Mouse (Mus musculus): ENCODE data around the gene Ptcd1. TPM values are rescaled to one million over a fixed set of nuclear protein-coding genes. Genes with fewer than 3 reads are reported as not detected.
"Not testable (repeated sequence)": the region's sequence is repeated elsewhere in the genome, so short reads cannot be mapped to it uniquely, and the experiment has no call there.

Gene Ptcd1
- total RNA-seq (2014; fragmentation: Nextera tagmentation) (9.3 and 10.5 TPM in 2 replicates), total RNA-seq (2017) (12.8 and 14.7 TPM in 2 replicates)

DNA sequence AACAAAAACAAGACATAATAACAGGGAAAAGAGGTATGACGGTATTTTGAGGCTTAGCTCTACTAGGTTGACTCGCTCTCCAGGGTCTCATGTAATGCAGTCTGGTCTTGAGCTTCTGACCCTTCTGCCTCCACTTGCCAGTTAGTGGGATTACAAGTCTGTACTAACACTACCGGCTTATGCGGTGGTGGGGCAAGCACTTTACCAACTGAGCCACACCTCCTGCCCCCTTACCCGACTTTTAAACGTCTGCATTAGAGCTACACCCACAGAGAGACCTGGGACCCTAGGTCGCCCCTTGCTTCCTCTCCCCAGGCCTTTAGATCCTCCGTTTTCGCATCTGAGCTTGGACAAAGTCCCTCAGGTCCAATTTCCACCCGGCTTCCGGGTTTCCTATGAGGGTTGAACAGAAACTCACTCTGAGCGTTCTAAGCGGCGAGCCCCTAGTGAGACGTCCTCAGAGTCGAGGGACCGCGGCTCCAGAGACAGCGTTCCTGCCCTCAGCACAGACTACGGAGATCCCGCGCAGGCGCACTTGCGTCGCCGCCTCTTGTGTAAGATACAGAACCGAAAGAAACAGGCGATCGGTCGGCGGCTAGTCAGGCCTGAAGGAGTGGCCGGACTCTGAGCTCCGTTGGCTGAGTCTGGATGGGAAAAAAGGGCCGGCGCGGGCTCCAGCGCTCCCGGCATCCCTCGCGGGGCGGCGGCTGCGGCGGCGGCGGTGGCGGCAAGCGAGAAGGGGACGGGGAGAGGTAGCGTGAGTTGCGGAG lies at the start of gene Ptcd1, which contains the start of gene Cpsf4:
Ptcd1 (minus strand) TSS at position 573 of the 770 bp plus-strand sequence.
Cpsf4 (plus strand) TSS at position 678 of the 770 bp plus-strand sequence.
- ATAC-seq (replicated peaks; ENCODE audit: poor library complexity, severe bottlenecking): peak; percentile 91

GRCm38 (mm10) chr5:145214679-145215078 lies 47.8 kb upstream of the Ptcd1 start:
- ATAC-seq (replicated peaks; ENCODE audit: poor library complexity, severe bottlenecking): peak; percentile 50

DNA sequence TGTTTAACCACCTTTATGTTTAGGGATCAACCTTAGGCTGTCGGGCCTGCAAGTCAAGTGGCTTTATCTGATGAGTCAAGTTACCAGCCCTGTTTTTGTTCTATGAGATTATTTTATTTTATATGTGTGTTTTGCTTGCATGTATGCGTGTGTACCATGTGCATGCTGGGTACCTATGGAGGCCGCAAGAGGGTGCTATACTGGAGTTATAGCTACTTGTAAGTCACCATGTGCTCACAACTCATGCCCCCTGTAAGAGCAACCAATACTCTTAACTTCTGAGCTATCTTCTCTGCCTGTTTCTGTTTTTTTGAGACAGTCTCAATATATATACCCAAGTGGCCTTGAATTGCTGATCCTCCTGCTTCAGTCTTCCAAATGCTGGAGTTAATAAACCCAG lies 46.6 kb upstream of the Ptcd1 start:
- ATAC-seq (replicated peaks; ENCODE audit: poor library complexity, severe bottlenecking): no peak

DNA sequence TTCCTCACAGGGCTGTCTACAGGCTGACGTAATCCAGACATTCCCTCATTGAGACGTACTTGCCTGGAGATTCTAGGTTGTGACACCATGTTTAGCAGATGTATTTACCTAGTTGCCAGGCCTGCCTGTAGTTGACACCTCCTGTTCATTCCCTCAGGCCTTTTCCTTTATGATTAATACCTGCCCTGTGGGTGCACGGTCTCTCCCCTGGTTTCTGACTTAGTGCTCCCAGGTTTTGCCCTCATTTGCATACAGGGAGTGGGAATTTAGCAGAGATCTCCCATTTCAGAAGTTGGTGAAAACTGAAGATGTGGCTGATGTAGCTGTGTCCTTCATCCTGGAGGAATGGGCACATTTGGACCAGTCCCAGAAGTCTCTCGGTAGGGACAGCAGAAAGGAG lies 45.3 kb upstream of the Ptcd1 start:
- no peak for ATAC-seq (replicated peaks; ENCODE audit: poor library complexity, severe bottlenecking)

DNA sequence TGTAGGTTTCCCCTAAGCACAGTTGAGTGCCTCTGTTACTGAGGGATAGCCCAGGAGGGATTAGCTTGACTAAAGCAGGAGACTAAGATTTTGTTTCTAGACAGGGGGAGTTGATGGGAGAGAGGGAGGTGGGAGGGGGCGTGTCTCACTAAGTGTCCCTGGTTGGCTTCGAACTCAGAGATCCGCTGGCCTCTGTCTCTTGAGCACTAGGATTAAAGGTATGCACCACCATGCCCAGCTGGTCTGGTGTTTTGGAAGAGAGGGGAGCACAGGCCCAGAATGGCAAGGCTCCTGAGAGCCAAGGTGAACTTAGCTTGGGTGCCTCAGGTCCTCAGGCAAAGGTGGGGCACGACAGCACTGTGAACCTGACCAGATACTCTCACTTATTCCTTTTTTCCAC lies 44.4 kb upstream of the Ptcd1 start:
- no peak for ATAC-seq (replicated peaks; ENCODE audit: poor library complexity, severe bottlenecking)

DNA sequence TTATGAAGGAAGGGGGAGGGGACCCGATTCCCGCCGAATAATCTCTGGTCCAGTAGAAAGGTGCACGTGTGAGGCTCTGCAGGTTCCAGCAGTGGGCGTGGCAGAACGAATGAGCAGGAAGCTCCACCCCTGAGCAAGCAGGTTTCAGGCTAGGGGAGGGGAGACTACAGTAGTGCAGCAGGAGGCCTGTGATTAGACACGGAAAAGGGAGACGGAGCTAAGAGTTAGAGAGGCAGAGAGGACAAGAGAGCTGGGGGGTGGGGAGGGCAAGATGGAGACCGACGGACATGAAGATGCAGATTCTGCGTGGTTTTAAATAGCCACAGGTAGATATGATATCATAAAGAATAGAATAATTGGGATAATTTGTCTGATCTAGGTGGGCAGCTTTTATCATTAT lies 41.5 kb upstream of the Ptcd1 start:
- not testable (repeated sequence) for ATAC-seq (replicated peaks; ENCODE audit: poor library complexity, severe bottlenecking)

DNA sequence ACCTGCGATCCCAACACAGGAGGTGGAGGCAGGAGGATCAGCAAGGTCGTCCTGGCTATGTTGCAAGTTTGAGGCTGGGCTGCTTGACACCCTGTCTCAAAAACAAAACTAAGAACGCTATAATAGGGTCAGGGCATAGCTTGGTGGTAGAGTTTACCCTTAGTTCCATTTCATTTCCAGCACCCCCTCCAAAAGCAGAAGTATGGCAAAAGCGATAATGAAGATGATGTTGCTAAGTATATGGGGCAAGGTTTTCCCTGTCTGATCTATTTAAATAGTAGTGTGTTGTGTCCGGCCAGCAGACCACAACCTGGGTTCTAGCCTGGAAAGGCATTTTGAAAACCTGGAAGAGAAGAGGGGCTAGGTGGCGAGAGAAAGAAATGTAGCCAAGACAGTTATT lies 41.0 kb upstream of the Ptcd1 start:
- peak; percentile 6 for ATAC-seq (replicated peaks; ENCODE audit: poor library complexity, severe bottlenecking)

GRCm38 (mm10) chr5:145207385-145207784 lies 40.5 kb upstream of the Ptcd1 start:
- no peak for ATAC-seq (replicated peaks; ENCODE audit: poor library complexity, severe bottlenecking)

DNA sequence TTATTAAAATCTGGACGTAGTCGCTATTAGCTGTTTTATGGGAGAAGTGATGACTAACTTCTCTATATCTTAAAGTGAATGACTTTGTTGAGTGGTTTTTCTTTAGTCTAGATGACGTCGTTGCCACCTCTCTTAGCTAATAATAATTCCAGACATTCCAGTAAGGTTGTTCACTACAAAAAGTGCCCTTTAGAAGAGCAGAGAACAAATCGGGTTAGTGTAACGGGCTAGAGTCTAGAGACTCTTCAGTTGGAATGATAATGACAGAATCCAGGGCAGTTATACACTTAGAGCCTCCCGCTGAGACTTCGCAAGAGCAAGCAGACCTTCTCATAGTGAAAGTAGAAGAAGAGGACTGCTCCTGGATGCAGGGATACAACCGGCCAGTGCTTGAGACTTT lies 38.1 kb upstream of the Ptcd1 start:
- ATAC-seq (replicated peaks; ENCODE audit: poor library complexity, severe bottlenecking): no peak

DNA sequence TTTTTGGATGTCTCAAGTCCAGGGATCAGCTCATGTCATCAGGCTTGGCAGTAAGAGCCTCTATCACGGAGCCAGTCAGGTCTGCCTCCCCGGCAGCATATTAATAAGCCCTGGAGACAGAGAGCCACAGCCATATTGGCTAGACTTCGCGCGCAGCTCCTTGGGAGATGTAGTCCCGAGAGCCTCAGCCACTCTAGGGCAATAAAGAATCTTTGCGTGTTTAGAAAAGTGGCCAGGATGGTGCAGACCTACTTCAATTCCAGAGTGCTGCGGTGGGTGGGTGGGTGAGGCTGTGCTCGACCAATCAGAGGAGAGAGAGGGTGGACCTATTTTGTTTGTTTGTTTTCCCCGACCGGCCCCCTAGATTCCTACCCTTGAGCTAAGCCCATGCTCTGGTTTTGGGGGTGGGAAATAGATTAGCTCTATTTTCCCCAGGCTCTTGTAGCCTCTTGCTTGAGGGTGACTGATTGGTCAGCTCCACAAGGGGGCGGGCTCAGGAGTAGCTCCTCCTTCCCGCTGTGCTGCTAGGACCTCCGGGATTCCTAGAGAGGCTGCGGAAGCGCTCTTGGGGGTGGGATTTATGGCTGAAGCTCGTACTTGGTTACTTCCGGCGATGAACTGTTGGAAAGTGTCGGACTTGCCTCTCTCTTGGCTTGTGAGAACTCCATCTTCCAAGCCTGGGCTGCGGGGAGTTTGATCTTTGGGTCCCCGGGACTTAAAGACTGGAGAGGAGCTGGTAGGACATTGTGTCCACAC lies 37.2 kb upstream of the Ptcd1 start, which contains the start of gene Zkscan5:
Zkscan5 (plus strand) TSS at position 627 of the 756 bp plus-strand sequence.
- ATAC-seq (replicated peaks; ENCODE audit: poor library complexity, severe bottlenecking): peak; percentile 76

DNA sequence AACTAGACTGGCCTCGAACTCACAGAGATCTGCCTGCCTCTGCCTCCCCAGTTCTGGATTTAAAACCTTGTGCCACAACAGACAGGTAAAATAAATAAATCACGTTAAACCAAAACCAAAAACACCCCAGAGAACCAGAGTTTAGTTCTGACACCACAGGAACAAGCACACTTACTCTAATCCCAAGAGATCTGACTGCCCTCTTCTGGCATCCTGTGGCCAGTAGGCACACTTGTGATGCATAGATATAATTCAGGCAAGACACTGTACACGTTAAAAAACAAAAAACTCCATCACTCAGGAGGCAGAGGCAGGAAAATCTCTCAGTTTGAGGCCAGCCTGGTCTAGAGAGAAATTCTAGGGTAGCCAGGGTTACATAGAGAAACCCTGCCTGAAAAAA lies 35.5 kb upstream of the Ptcd1 start:
- no peak for ATAC-seq (replicated peaks; ENCODE audit: poor library complexity, severe bottlenecking)

DNA sequence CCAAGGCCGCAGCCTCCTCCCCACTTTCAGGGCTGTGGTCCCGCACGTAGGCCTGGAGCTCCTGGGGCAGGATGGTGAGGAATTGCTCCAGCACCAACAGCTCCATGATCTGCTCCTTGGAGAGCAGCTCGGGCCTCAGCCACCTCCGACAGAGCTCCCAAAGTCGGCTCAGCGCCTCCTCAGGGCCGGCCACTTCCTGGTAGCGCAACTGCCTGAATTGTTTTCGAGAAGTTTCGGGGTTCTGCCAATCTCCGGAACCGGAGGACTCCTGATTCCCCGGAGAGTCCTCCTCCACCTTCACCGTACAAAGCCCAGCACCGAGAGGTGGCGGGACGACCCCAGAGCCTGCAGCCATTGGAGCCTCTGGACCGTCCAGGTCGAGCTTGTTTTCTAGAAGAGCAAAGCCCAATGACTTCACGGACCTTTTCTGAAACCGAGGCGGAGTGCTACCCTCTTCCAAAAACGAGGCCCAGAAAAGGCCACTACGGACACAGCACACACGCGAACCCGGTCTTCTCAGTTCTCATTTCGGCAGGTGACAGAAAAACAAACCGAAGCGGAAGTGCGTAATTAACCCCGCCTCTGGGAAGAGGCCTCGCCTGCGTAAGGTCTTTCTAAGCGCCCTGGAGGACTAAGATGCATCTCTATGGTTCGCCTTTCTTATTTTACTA lies 34.5 kb upstream of the Ptcd1 start, which contains the start of gene Zkscan14:
Zkscan14 (minus strand) TSS at position 548 of the 671 bp plus-strand sequence.
- peak; percentile 59 for ATAC-seq (replicated peaks; ENCODE audit: poor library complexity, severe bottlenecking)

GRCm38 (mm10) chr5:145200387-145200786 lies 33.5 kb upstream of the Ptcd1 start:
- ATAC-seq (replicated peaks; ENCODE audit: poor library complexity, severe bottlenecking): peak; percentile 18

DNA sequence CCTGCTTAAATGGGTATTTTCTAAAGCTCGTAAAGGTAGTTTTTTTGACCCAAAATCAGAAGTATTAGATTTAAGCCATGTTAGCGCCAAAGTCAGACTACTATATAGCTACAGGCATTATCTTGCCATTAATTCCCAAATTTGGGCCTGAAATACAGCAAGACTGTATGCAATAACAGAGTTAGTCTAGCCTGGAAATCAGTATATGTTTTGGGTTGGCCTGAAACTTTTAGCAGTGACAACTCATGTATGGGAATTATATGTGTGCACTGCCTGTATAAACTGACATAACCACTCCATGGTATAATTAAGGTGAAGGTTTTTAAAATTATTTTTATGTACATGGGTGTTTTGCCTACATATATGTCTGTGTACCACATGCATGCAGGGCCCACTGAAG lies 25.1 kb upstream of the Ptcd1 start, which contains the start of gene Atp5j2:
Atp5j2 (minus strand) TSS at position 101 of the 400 bp plus-strand sequence.
- ATAC-seq (replicated peaks; ENCODE audit: poor library complexity, severe bottlenecking): no peak

- peak; percentile 97 for ATAC-seq (replicated peaks; ENCODE audit: poor library complexity, severe bottlenecking)
Measured at GRCm38 (mm10) chr5:145190875-145191798, 24.2 kb upstream of the Ptcd1 start.

- no peak for ATAC-seq (replicated peaks; ENCODE audit: poor library complexity, severe bottlenecking)
Measured at GRCm38 (mm10) chr5:145190373-145190772, 23.5 kb upstream of the Ptcd1 start.

GRCm38 (mm10) chr5:145189416-145189815 lies 22.5 kb upstream of the Ptcd1 start:
- ATAC-seq (replicated peaks; ENCODE audit: poor library complexity, severe bottlenecking): no peak

GRCm38 (mm10) chr5:145185244-145185643 lies 18.3 kb upstream of the Ptcd1 start:
- peak; percentile 65 for ATAC-seq (replicated peaks; ENCODE audit: poor library complexity, severe bottlenecking)

DNA sequence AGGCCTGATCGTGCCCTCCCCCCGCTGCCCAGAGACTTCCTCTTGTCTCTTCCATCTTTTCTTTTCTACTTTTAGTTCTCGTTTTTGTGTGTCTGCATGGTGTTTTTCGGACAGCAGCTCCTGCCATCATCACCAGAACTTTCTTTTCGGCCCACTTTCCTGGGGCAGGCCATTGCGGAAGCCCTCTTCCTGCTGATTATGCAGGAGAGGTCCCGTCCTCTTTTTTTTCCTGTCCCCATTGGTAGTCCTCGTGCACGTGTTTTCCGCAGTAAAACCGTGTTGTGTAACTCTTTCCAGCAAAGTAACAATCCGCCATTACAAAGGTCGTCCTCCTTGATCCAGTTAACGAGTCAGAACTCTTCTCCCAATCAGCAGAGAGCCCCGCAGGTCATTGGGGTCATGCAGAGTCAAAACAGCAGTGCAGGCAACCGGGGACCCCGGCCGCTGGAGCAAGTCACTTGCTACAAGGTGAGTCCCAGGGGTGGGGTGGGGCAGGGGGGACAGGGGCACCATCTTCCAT lies 11.6 kb upstream of the Ptcd1 start:
- ATAC-seq (replicated peaks; ENCODE audit: poor library complexity, severe bottlenecking): peak; percentile 45
